ENCODE assay signal across 8 mouse cellular contexts in genomic region chr16:8831241-8831640, GRCm38 (mm10). TPM values are rescaled to one million over a fixed set of nuclear protein-coding genes. Genes with fewer than 3 reads are reported as not detected.
DNase-seq lines count a peak whose midpoint lies in the region; ATAC-seq and TF ChIP-seq lines count a peak whose summit lies in the region.

No protein-coding gene starts in this region.

- peaks cover 3% of the 10 kb centered on the region; the same call in 1 of the 2 replicates for H3K4me1 ChIP-seq in lung, embryonic 14.5 days (ENCODE audit: insufficient read depth)
- peaks cover 4% of the 10 kb centered on the region for H3K4me1 ChIP-seq in cortical plate, adult 2 months (ENCODE audit: control insufficient read depth, insufficient read depth, low read length)
- peaks cover 42% of the 10 kb centered on the region for H3K4me1 ChIP-seq in heart, embryonic 13.5 days
- H3K4me1 ChIP-seq in midbrain, embryonic 14.5 days (ENCODE audit: control insufficient read depth, insufficient read depth, low read length) = peaks cover 26% of the 10 kb centered on the region

- H3K9ac ChIP-seq in lung, embryonic 14.5 days = peak overlapping the region; percentile 99
- peak overlapping the region; percentile 100 for H3K9ac ChIP-seq in heart, embryonic 13.5 days
- H3K9ac ChIP-seq in midbrain, embryonic 14.5 days (replicated peaks; ENCODE audit: low read length) = peak overlapping the region; percentile 99

- no peak for ATAC-seq in lung, embryonic 14.5 days (ENCODE audit: insufficient read depth)
- no peak for ATAC-seq in heart, embryonic 13.5 days (ENCODE audit: extremely low read depth, insufficient number of reproducible peaks, low FRiP score, low TSS enrichment)
- ATAC-seq in midbrain, embryonic 14.5 days (ENCODE audit: low FRiP score, low TSS enrichment) = no peak

- H3K36me3 ChIP-seq in lung, embryonic 14.5 days (ENCODE audit: insufficient read depth) = peaks cover 33% of the 10 kb centered on the region
- peaks cover 40% of the 10 kb centered on the region for H3K36me3 ChIP-seq in heart, embryonic 13.5 days
- H3K36me3 ChIP-seq in midbrain, embryonic 14.5 days (ENCODE audit: control insufficient read depth, insufficient read depth, low read length) = peaks cover 24% of the 10 kb centered on the region

- peak; percentile 9 for DNase-seq in lung, embryonic 14.5 days
- DNase-seq in lung, postnatal 25 days (ENCODE audit: low spot score) = no peak
- DNase-seq in kidney, postnatal 14 days = peak; percentile 46
- peak; percentile 44 for DNase-seq in midbrain, embryonic 14.5 days
- DNase-seq in thymus, postnatal 14 days = peak; percentile 42
- DNase-seq in ovary, postnatal 14 days (ENCODE audit: low spot score) = no peak

- no peak for TF ChIP-seq POLR2A in cortical plate, adult 2 months (IDR thresholded peaks at IDR 0.05; ENCODE audit: extremely low read depth, insufficient read depth, low read length)

- peak overlapping the region; percentile 97; the same call in 1 of the 2 replicates for H3K27ac ChIP-seq in lung, embryonic 14.5 days (ENCODE audit: low read depth)
- peak overlapping the region; percentile 100 for H3K27ac ChIP-seq in cortical plate, adult 2 months (ENCODE audit: insufficient read depth, low read length)
- H3K27ac ChIP-seq in heart, embryonic 13.5 days (replicated peaks) = peak overlapping the region; percentile 98
- peak overlapping the region; percentile 96 for H3K27ac ChIP-seq in midbrain, embryonic 14.5 days (replicated peaks; ENCODE audit: low read depth, low read length)

- H3K4me2 ChIP-seq in lung, embryonic 14.5 days = peak overlapping the region; percentile 93
- peak overlapping the region; percentile 95 for H3K4me2 ChIP-seq in heart, embryonic 13.5 days
- peak overlapping the region; percentile 91 for H3K4me2 ChIP-seq in midbrain, embryonic 14.5 days (ENCODE audit: low read length)

- WGBS in lung, embryonic 14.5 days = 2% methylated on average over 12 of the region's 12 CpGs
- 2% methylated on average over 12 of the region's 12 CpGs for WGBS in heart, embryonic 13.5 days
- WGBS in midbrain, embryonic 14.5 days = 1% methylated on average over 12 of the region's 12 CpGs

- TF ChIP-seq CTCF in lung, embryonic 14.5 days (IDR thresholded peaks at IDR 0.05; ENCODE audit: low read depth) = no peak
- no peak for TF ChIP-seq CTCF in cortical plate, adult 2 months (IDR thresholded peaks at IDR 0.05; ENCODE audit: extremely low read depth, insufficient read depth, low read length)

- H3K27me3 ChIP-seq in lung, embryonic 14.5 days (ENCODE audit: insufficient read depth, low read length) = no peaks in the 10 kb centered on the region
- no peaks in the 10 kb centered on the region for H3K27me3 ChIP-seq in heart, embryonic 13.5 days (replicated peaks)
- no peaks in the 10 kb centered on the region for H3K27me3 ChIP-seq in midbrain, embryonic 14.5 days (ENCODE audit: control insufficient read depth, insufficient read depth, low read length)

- peak overlapping the region; percentile 99 for H3K4me3 ChIP-seq in lung, embryonic 14.5 days (ENCODE audit: low read depth, low read length)
- peak overlapping the region; percentile 99 for H3K4me3 ChIP-seq in cortical plate, adult 2 months (ENCODE audit: insufficient read depth, low read length)
- H3K4me3 ChIP-seq in heart, embryonic 13.5 days = peak overlapping the region; percentile 95
- H3K4me3 ChIP-seq in midbrain, embryonic 14.5 days (replicated peaks; ENCODE audit: low read depth, low read length) = peak overlapping the region; percentile 100

- H3K9me3 ChIP-seq in lung, embryonic 14.5 days (ENCODE audit: low read depth, low read length) = no peaks in the 10 kb centered on the region
- no peaks in the 10 kb centered on the region for H3K9me3 ChIP-seq in heart, embryonic 13.5 days
- no peaks in the 10 kb centered on the region for H3K9me3 ChIP-seq in midbrain, embryonic 14.5 days (ENCODE audit: control insufficient read depth, low read length)

RNA-seq across cellular contexts. Expression of gene 1810013L24Rik, which starts 1.3 kb away (rescaled TPM):
- polyA plus RNA-seq in lung, embryonic 14.5 days (2014; fragmentation: Nextera tagmentation; extraction: Ambion mirVana) = 15.1 and 15.3 TPM in 2 replicates
- 43.8 and 43.9 TPM in 2 replicates for polyA plus RNA-seq in cortical plate, adult 2 months (2012; rRNA removed)
- polyA plus RNA-seq in heart, embryonic 13.5 days (2015; fragmentation: Nextera tagmentation; extraction: Ambion mirVana) = 15.5 and 16.4 TPM in 2 replicates
- 25.5 and 26.5 TPM in 2 replicates for polyA plus RNA-seq in midbrain, embryonic 14.5 days (2014; fragmentation: Nextera tagmentation; extraction: Ambion mirVana)

RNA-seq across cellular contexts. Expression of gene Usp7, which starts 39.1 kb away (rescaled TPM):
- polyA plus RNA-seq in lung, embryonic 14.5 days (2014; fragmentation: Nextera tagmentation; extraction: Ambion mirVana) = 43.5 and 49.8 TPM in 2 replicates
- 96.0 and 107 TPM in 2 replicates for polyA plus RNA-seq in cortical plate, adult 2 months (2012; rRNA removed)
- polyA plus RNA-seq in heart, embryonic 13.5 days (2015; fragmentation: Nextera tagmentation; extraction: Ambion mirVana) = 14.3 and 15.2 TPM in 2 replicates
- 49.9 and 50.0 TPM in 2 replicates for polyA plus RNA-seq in midbrain, embryonic 14.5 days (2014; fragmentation: Nextera tagmentation; extraction: Ambion mirVana)

Comparison
In these comparisons a context has a peak if more than half of its experiments do, and no peak if none do; other contexts are left out.
1. DNase-seq: peak in lung, embryonic 14.5 days (single experiment), kidney, postnatal 14 days (single experiment), midbrain, embryonic 14.5 days (single experiment) and thymus, postnatal 14 days (single experiment); none in lung, postnatal 25 days (single experiment) and ovary, postnatal 14 days (single experiment).
2. Peak in every context shown above with its lines, with median percentiles within 50 percentile points of each other: H3K27ac ChIP-seq, H3K4me2 ChIP-seq, H3K4me3 ChIP-seq and H3K9ac ChIP-seq.